In genomic region chr9:121928498-121928897, GRCm38 (mm10) we compare ENCODE assay signal across 10 mouse cellular contexts. TPM values are rescaled to one million over a fixed set of nuclear protein-coding genes. Genes with fewer than 3 reads are reported as not detected.
DNase-seq lines count a peak whose midpoint lies in the region; ATAC-seq and TF ChIP-seq lines count a peak whose summit lies in the region.
"Had no signal": no experiment of that assay in that cellular context is flagged by ENCODE, and none has a peak within 500 bp of the region (broad histone marks: within the 10 kb centered on the region; RNA-seq: fewer than 3 reads in every experiment).

No protein-coding gene starts in this region.

- no peaks in the 10 kb centered on the region for H3K27me3 ChIP-seq in embryonic facial prominence, embryonic 11.5 days (ENCODE audit: control insufficient read depth, insufficient read depth, low read length)
- H3K27me3 ChIP-seq: stomach, embryonic 15.5 days had no signal

- no peaks in the 10 kb centered on the region for H3K9me3 ChIP-seq in embryonic facial prominence, embryonic 11.5 days (replicated peaks; ENCODE audit: control insufficient read depth, low read length)
- H3K9me3 ChIP-seq: stomach, embryonic 15.5 days had no signal

- DNase-seq in gastrocnemius, postnatal 10 days, result peak; percentile 53
- no peak for DNase-seq in gastrocnemius, adult 8-10 months (ENCODE audit: low spot score in 2 of 2)
- DNase-seq in A20 (ENCODE audit: low read depth, low spot score), result peak; percentile 92
- peak; percentile 62 for DNase-seq in ZHBTc4 (ENCODE audit: low read depth, low spot score)
- DNase-seq in embryonic facial prominence, embryonic 11.5 days (ENCODE audit: low spot score), result peak; percentile 35
- DNase-seq in layer of hippocampus, adult 2 months (ENCODE audit: low spot score in 2 of 2), result peak; percentile 38 to 64
- peak; percentile 71 to 86 for DNase-seq in spleen, postnatal 4 days (ENCODE audit: low spot score in 2 of 2)

- H3K4me1 ChIP-seq in embryonic facial prominence, embryonic 11.5 days (ENCODE audit: control insufficient read depth, insufficient read depth, low read length), result peaks cover 3% of the 10 kb centered on the region; the same call in 1 of the 2 replicates
- H3K4me1 ChIP-seq: stomach, embryonic 15.5 days had no signal

- ATAC-seq in embryonic facial prominence, embryonic 11.5 days (replicated peaks; ENCODE audit: insufficient number of reproducible peaks, low FRiP score, low TSS enrichment, low read depth), result no peak
- ATAC-seq in megakaryocyte-erythroid progenitor cell, adult 5-6 weeks (replicated peaks; ENCODE audit: low FRiP score, low TSS enrichment, poor library complexity, severe bottlenecking), result peak; percentile 82

- H3K9ac ChIP-seq in embryonic facial prominence, embryonic 11.5 days (replicated peaks; ENCODE audit: low read length), result no peak overlapping the region
- H3K9ac ChIP-seq: stomach, embryonic 15.5 days had no signal

- 27% methylated on average over 2 of the region's 2 CpGs for WGBS in embryonic facial prominence, embryonic 11.5 days

- no peak overlapping the region for H3K27ac ChIP-seq in embryonic facial prominence, embryonic 11.5 days (replicated peaks; ENCODE audit: low read depth, low read length)
- H3K27ac ChIP-seq in layer of hippocampus, adult 2 months, result no peak overlapping the region
- H3K27ac ChIP-seq: stomach, embryonic 15.5 days had no signal

- H3K4me2 ChIP-seq in embryonic facial prominence, embryonic 11.5 days (ENCODE audit: low read depth, low read length), result no peak overlapping the region
- H3K4me2 ChIP-seq: stomach, embryonic 15.5 days had no signal

- peak; percentile 83 for TF ChIP-seq CTCF in layer of hippocampus, adult 2 months (conservative IDR thresholded peaks at IDR 0.05)

- no peaks in the 10 kb centered on the region for H3K36me3 ChIP-seq in embryonic facial prominence, embryonic 11.5 days (replicated peaks; ENCODE audit: control insufficient read depth, insufficient read depth, low read depth, low read length)
- H3K36me3 ChIP-seq: stomach, embryonic 15.5 days had no signal

- H3K4me3 ChIP-seq in embryonic facial prominence, embryonic 11.5 days (ENCODE audit: low read depth, low read length), result no peak overlapping the region
- no peak overlapping the region for H3K4me3 ChIP-seq in layer of hippocampus, adult 2 months
- H3K4me3 ChIP-seq: stomach, embryonic 15.5 days had no signal

RNA-seq across cellular contexts. Expression of gene Cyp8b1, which starts 12.4 kb away (rescaled TPM):
- total RNA-seq in gastrocnemius, postnatal 10 days (2021), result not detected
- total RNA-seq in gastrocnemius, adult 8-10 months (2022), result not detected
- not detected in 2 replicates for polyA plus RNA-seq in embryonic facial prominence, embryonic 11.5 days (2014; fragmentation: Nextera tagmentation; extraction: Ambion mirVana)
- not detected for total RNA-seq in layer of hippocampus, adult 2 months (2021)
- not detected in 2 replicates for total RNA-seq in megakaryocyte-erythroid progenitor cell, adult 5-6 weeks (2014; fragmentation: Nextera tagmentation)
- total RNA-seq in megakaryocyte-erythroid progenitor cell, adult 5-6 weeks (2017), result not detected in 2 replicates
- total RNA-seq: left cerebral cortex, adult 8-10 months had no signal

RNA-seq across cellular contexts. Expression of gene Fam198a, which starts 22.3 kb away (rescaled TPM):
- total RNA-seq in gastrocnemius, postnatal 10 days (2021), result 1 to 10 TPM; 6.4 to 7.8 TPM
- total RNA-seq in gastrocnemius, adult 8-10 months (2022), result under 1 TPM; 0.31 to 0.94 (median 0.60) TPM
- polyA plus RNA-seq in embryonic facial prominence, embryonic 11.5 days (2014; fragmentation: Nextera tagmentation; extraction: Ambion mirVana), result 0.35 and 0.38 TPM in 2 replicates
- 1 to 10 TPM; 6.7 to 9.1 TPM for total RNA-seq in layer of hippocampus, adult 2 months (2021)
- not detected in 2 replicates for total RNA-seq in megakaryocyte-erythroid progenitor cell, adult 5-6 weeks (2014; fragmentation: Nextera tagmentation)
- 1.3 TPM in 1 of 2 replicates, not detected in the other for total RNA-seq in megakaryocyte-erythroid progenitor cell, adult 5-6 weeks (2017)

RNA-seq across cellular contexts. Expression of gene Ackr2, which starts 30.3 kb away (rescaled TPM):
- 1 to 10 TPM; 1.6 to 2.2 TPM for total RNA-seq in gastrocnemius, postnatal 10 days (2021)
- 1 to 10 TPM in 1 of 4 experiments, under 1 TPM in 3; 0.61 to 1.2 (median 0.64) TPM for total RNA-seq in gastrocnemius, adult 8-10 months (2022)
- polyA plus RNA-seq in embryonic facial prominence, embryonic 11.5 days (2014; fragmentation: Nextera tagmentation; extraction: Ambion mirVana), result 0.10 and 0.31 TPM in 2 replicates
- 1 to 10 TPM; 1.7 to 2.3 TPM for total RNA-seq in layer of hippocampus, adult 2 months (2021)
- not detected in 2 replicates for total RNA-seq in megakaryocyte-erythroid progenitor cell, adult 5-6 weeks (2014; fragmentation: Nextera tagmentation)
- total RNA-seq in megakaryocyte-erythroid progenitor cell, adult 5-6 weeks (2017), result not detected in 2 replicates

Comparison
In these comparisons a context has a peak if more than half of its experiments do, and no peak if none do; other contexts are left out.
1. DNase-seq: peak in gastrocnemius, postnatal 10 days (single experiment), A20 (single experiment), ZHBTc4 (single experiment), embryonic facial prominence, embryonic 11.5 days (single experiment), layer of hippocampus, adult 2 months (2 of 2) and spleen, postnatal 4 days (2 of 2); none in gastrocnemius, adult 8-10 months (0 of 2).